Mouse (Mus musculus): Measurements from ENCODE around the gene Ext2.

GRCm38 (mm10) chr2:93779081-93779896 is 43.1 kb downstream of the Ext2 start:
- TF ChIP-seq FLI1 (IDR thresholded peaks at IDR 0.05; ENCODE audit: low read length) (no peak), GATA1 (IDR thresholded peaks at IDR 0.05; ENCODE audit: borderline replicate concordance, low read length) (no peak)

All from megakaryocyte, embryonic 14.5 days (primary cell).